Mouse (Mus musculus) heart, postnatal 0 days (tissue): ENCODE measurements at regions not wholly inside any gene's neighbourhood (a gene's known extent, or its start where the extent isn't known, plus 50 kb on each side); places are given as distances from the start of the nearest gene placed in this dataset.

Experiments
- ATAC-seq: fragments of 200-750 bp; cut with Nextera tagmentation; 2 replicates; pipeline ENCODE4 v1.8.0; 2017; ENCODE audit warnings: low read depth, moderate number of reproducible peaks, moderate library complexity; ENCODE audit not compliant: insufficient read depth
- DNase-seq: peaks from one replicate; pipeline ENCODE4 v3.0.0-alpha.2; 2016; ENCODE audit warnings: low spot score
- H3K27ac ChIP-seq: fragments of 300-500 bp; sonication (generic); 2 replicates; pipeline ENCODE4 v1.5.1; 2014; ENCODE audit warnings: low read depth, mild to moderate bottlenecking
- H3K27me3 ChIP-seq: fragments of 300-500 bp; sonication (generic); 2 replicates; pipeline ENCODE4 v1.6.1; 2014; ENCODE audit warnings: low read length, mixed read lengths; ENCODE audit not compliant: control insufficient read depth, insufficient read depth
- H3K36me3 ChIP-seq: fragments of 300-500 bp; sonication (generic); replicated peaks from 2 replicates; pipeline ENCODE4 v1.6.1; 2014; ENCODE audit warnings: low read length, mixed read lengths; ENCODE audit not compliant: control insufficient read depth, insufficient read depth
- H3K4me1 ChIP-seq: fragments of 300-500 bp; sonication (generic); 2 replicates; pipeline ENCODE4 v1.6.1; 2014; ENCODE audit warnings: antibody characterized with exemption; ENCODE audit not compliant: control insufficient read depth, insufficient read depth
- H3K4me2 ChIP-seq: fragments of 300-500 bp; sonication (generic); 2 replicates; pipeline ENCODE4 v1.6.1; 2014; ENCODE audit warnings: low read depth, mild to moderate bottlenecking, low read length, moderate library complexity
- H3K4me3 ChIP-seq: fragments of 300-500 bp; sonication (generic); 2 replicates; pipeline ENCODE4 v1.5.1; 2014; ENCODE audit warnings: low read depth, low read length
- H3K9ac ChIP-seq: fragments of 300-500 bp; sonication (generic); replicated peaks from 2 replicates; pipeline ENCODE4 v1.6.1; 2014; ENCODE audit warnings: low read depth, low read length, mixed read lengths
- H3K9me3 ChIP-seq: fragments of 300-500 bp; sonication (generic); replicated peaks from 2 replicates; pipeline ENCODE4 v1.6.1; 2016; ENCODE audit warnings: low read length; ENCODE audit not compliant: control insufficient read depth
- CTCF ChIP-seq: IDR thresholded peaks from 2 replicates; pipeline ENCODE4 v1.5.1; 2016; ENCODE audit warnings: antibody characterized with exemption, control low read depth, low read depth
- EP300 ChIP-seq: IDR thresholded peaks from 2 replicates; pipeline ENCODE4 v1.6.1; 2016; ENCODE audit warnings: antibody characterized with exemption, low read depth
- WGBS: fragments of 180-500 bp; shearing (Covaris S2); extraction: QIAGEN DNeasy Blood & Tissue Kit; methylation state at CpG from one replicate; pipeline ENCODE4 v1.1.7; 2014; 5-methylcytosine and 5-hydroxymethylcytosine counted together

- TF ChIP-seq CTCF (no peak), EP300 (no peak)
- 60% methylated on average over 3 of the region's 3 CpGs for WGBS
Measured at GRCm38 (mm10) chr16:9247198-9247597, 417.3 kb downstream of the 1810013L24Rik start.

GRCm38 (mm10) chr16:9253054-9253453 is 423.2 kb downstream of the 1810013L24Rik start:
- Histone ChIP-seq H3K36me3 (no peaks in the 10 kb centered on the region), H3K9ac (no peak overlapping the region), H3K4me3 (no peak overlapping the region), H3K27ac (no peak overlapping the region), H3K4me1 (no peaks in the 10 kb centered on the region), H3K27me3 (no peaks in the 10 kb centered on the region), H3K4me2 (no peak overlapping the region), H3K9me3 (no peaks in the 10 kb centered on the region)
- TF ChIP-seq CTCF (no peak), EP300 (no peak)
- ATAC-seq: no peak
- WGBS: 67% methylated on average over 1 of the region's 1 CpGs
- no peak for DNase-seq

More at GRCm38 (mm10) chr16:9247198-9247597, 417.3 kb downstream of the 1810013L24Rik start:
- H3K36me3 ChIP-seq: no peaks in the 10 kb centered on the region
- DNase-seq (no peak), ATAC-seq (no peak)
- no peaks in the 10 kb centered on the region for H3K4me1 ChIP-seq
- H3K27ac ChIP-seq: no peak overlapping the region
- H3K4me3 ChIP-seq: no peak overlapping the region
- H3K27me3 ChIP-seq: no peaks in the 10 kb centered on the region
- no peak overlapping the region for H3K4me2 ChIP-seq
- no peak overlapping the region for H3K9ac ChIP-seq
- H3K9me3 ChIP-seq: no peaks in the 10 kb centered on the region

GRCm38 (mm10) chr16:9255351-9255750 is 425.5 kb downstream of the 1810013L24Rik start:
- Histone ChIP-seq H3K4me3 (no peak overlapping the region), H3K9me3 (no peaks in the 10 kb centered on the region), H3K27me3 (no peaks in the 10 kb centered on the region), H3K27ac (no peak overlapping the region), H3K4me1 (no peaks in the 10 kb centered on the region), H3K9ac (no peak overlapping the region), H3K4me2 (no peak overlapping the region), H3K36me3 (no peaks in the 10 kb centered on the region)
- ATAC-seq: no peak
- TF ChIP-seq EP300 (no peak), CTCF (no peak)
- DNase-seq: no peak
- 39% methylated on average over 3 of the region's 3 CpGs for WGBS

DNA sequence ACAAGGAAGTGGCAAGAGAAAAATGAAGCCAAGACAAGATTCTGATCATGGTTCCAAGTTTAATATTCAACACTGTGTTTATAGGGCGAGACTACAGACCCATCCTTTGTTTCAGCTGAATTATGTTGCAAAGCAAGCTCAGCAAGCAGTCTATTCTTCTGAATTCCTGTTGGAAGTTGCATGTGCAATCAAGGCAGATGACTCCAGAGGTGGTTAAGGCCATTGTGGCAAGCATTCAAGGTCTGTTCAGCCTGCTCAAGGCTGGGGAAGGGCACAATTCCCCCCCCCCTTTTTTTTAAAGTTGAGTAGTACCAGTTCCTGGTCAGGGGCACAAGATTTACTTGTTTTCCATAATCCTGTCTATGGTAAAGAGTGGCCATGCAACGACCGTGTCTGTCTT is 431.1 kb downstream of the 1810013L24Rik start:
- 80% methylated on average over 3 of the region's 3 CpGs for WGBS
- Histone ChIP-seq H3K4me2 (no peak overlapping the region), H3K27me3 (no peaks in the 10 kb centered on the region), H3K4me3 (no peak overlapping the region), H3K9me3 (no peaks in the 10 kb centered on the region), H3K4me1 (no peaks in the 10 kb centered on the region), H3K27ac (no peak overlapping the region), H3K36me3 (no peaks in the 10 kb centered on the region), H3K9ac (no peak overlapping the region)
- ATAC-seq (no peak), DNase-seq (no peak)
- TF ChIP-seq CTCF (no peak), EP300 (no peak)

GRCm38 (mm10) chr16:9264554-9265145 is 434.8 kb downstream of the 1810013L24Rik start:
- H3K4me2 ChIP-seq: no peak overlapping the region
- no peaks in the 10 kb centered on the region for H3K27me3 ChIP-seq
- H3K36me3 ChIP-seq: no peaks in the 10 kb centered on the region
- DNase-seq (no peak), ATAC-seq (no peak)
- no peaks in the 10 kb centered on the region for H3K9me3 ChIP-seq
- no peak overlapping the region for H3K4me3 ChIP-seq
- H3K9ac ChIP-seq: no peak overlapping the region
- WGBS: 48% methylated on average over 3 of the region's 3 CpGs
- no peak for TF ChIP-seq EP300
- no peak for TF ChIP-seq CTCF
- no peaks in the 10 kb centered on the region for H3K4me1 ChIP-seq
- no peak overlapping the region for H3K27ac ChIP-seq

DNA sequence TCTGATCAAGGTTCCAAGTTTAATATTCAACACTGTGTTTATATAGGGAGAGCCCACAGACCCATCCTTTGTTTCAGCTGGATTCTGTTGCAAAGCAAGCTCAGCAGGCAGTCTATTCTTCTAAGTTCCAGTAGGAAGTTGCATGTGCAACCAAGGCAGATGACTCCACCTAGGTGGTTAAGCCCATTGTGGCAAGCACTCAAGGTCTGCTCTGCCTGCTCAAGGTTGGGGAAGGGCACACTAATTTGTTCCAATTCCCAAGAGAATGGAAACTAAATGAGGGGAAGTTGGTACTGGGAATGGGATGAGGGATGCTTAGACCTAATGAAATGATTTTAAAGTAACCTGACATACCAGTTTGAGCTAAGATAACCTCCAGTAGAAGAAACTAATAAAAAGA is 437.3 kb downstream of the 1810013L24Rik start:
- H3K9me3 ChIP-seq: no peaks in the 10 kb centered on the region
- ATAC-seq (no peak), DNase-seq (no peak)
- no peak overlapping the region for H3K27ac ChIP-seq
- no peak overlapping the region for H3K9ac ChIP-seq
- no peaks in the 10 kb centered on the region for H3K36me3 ChIP-seq
- no peaks in the 10 kb centered on the region for H3K4me1 ChIP-seq
- no peak overlapping the region for H3K4me2 ChIP-seq
- H3K27me3 ChIP-seq: no peaks in the 10 kb centered on the region
- no peak for TF ChIP-seq CTCF
- TF ChIP-seq EP300: no peak
- no peak overlapping the region for H3K4me3 ChIP-seq
